Mouse (Mus musculus): ENCODE measurements around the gene Ppp1r2. TPM values are rescaled to one million over a fixed set of nuclear protein-coding genes. Genes with fewer than 3 reads are reported as not detected.

Gene Ppp1r2
- total RNA-seq, 2 experiments from 2014 or later: 92.8 to 107 TPM

DNA sequence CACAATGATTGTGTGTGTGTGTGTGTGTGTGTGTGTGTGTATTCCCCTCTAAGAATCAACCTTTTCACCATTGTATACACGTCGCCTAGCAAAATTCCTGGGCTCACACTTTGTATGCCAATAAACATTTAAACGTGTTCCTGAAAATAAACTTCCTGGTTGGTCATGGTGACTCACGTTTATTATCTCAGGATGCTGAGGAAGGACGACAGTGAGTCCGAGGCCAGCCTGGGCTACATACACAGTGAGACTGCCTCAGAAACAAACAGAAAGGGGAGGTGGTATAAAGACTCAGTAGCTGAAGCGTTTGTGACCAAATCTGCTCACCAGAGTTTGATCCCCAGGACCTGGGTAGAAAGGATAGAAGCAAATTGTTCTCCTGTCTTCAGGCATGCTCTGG, 27.6 kb downstream of the Ppp1r2 start:
- Histone ChIP-seq H3K4me3 (no peak overlapping the region), H3K27ac (no peak overlapping the region)
- intact Hi-C loops (cut with DNase I): no loop called here
- no peak for TF ChIP-seq CTCF (IDR thresholded peaks at IDR 0.05)
- DNase-seq (ENCODE audit: extremely low spot score in 1 of 2, low spot score in 2 of 2): no peak

DNA sequence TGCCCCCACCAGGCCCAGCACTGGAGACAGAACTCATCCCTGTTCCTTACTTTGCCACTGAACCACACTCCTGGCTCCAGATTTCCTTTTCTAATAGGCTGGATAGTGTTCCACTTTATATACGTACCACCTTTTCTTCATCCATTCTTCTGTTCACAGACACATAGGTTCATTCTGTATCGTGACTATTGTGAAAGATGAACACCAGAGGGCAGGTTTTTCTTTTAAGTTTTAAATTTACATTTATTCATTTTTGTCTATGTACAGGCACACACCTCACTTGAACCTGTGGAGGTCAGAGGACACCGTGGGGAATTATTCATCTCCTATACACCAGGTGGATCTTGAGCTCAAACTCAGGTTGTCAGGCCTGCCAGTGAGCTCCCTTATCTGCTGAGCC, 31.0 kb downstream of the Ppp1r2 start:
- Histone ChIP-seq H3K4me3 (no peak overlapping the region), H3K27ac (no peak overlapping the region)
- DNase-seq (ENCODE audit: extremely low spot score in 1 of 2, low spot score in 2 of 2): no peak
- TF ChIP-seq CTCF (IDR thresholded peaks at IDR 0.05): peak; percentile 39
- intact Hi-C loops (cut with DNase I): loop anchor here (5.0 kb wide), 1 partner anchor 103 kb away; no protein-coding TSS in a partner anchor

DNA sequence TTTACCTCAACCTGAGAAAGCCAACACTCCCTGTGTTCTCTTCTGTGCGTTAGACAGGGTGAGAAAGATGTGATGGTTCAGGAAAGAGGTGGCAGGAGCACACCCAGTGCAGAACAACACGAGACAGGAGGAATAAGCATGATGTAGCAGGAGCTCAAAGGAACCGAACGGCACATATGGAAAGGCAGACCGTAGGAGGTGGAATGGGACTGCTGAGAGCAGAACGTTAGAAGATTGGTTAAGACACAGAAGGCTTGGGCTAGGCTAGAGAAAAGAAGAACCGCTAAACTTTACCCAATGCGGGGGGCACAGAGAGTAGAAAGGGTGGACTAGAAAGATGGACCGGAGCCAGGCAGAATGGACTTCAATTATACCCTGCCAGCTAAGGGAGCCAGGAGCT, 33.6 kb downstream of the Ppp1r2 start:
- no peak overlapping the region for H3K4me3 ChIP-seq
- DNase-seq (ENCODE audit: extremely low spot score in 1 of 2, low spot score in 2 of 2): peak in 1 of 2 experiments; percentile 35
- intact Hi-C loops (cut with DNase I): loop anchor here (2.0 to 5.0 kb wide), 2 partner anchors 41 to 106 kb away; partner anchors contain the start of gene Acap2
- no peak for TF ChIP-seq CTCF (IDR thresholded peaks at IDR 0.05)
- peak overlapping the region; percentile 84 for H3K27ac ChIP-seq

DNA sequence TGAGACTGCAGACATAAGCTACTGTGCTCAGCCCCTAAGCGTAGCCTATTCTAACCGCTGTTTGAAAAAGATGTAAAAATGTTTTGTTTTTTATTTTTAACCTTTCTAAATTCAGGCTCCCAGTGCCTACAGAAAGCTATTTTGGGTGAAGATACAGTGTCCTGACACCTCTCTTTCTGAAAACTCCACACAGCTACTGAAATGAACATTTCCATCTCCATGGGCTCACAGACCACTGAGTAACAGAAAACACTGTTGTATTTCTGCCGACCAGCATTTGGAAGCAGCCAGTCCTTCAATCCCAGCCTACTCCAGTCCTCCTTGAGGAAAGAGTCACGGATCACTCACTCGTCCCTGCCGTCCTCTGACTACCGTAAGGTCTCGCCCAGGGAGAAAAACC, 34.5 kb downstream of the Ppp1r2 start:
- Histone ChIP-seq H3K4me3 (peak overlapping the region; percentile 24), H3K27ac (peak overlapping the region; percentile 84)
- intact Hi-C loops (cut with DNase I): loop anchor here (2.0 to 5.0 kb wide), 2 partner anchors 40 to 107 kb away; partner anchors contain the start of gene Acap2
- DNase-seq (ENCODE audit: extremely low spot score in 1 of 2, low spot score in 2 of 2): no peak
- no peak for TF ChIP-seq CTCF (IDR thresholded peaks at IDR 0.05)

DNA sequence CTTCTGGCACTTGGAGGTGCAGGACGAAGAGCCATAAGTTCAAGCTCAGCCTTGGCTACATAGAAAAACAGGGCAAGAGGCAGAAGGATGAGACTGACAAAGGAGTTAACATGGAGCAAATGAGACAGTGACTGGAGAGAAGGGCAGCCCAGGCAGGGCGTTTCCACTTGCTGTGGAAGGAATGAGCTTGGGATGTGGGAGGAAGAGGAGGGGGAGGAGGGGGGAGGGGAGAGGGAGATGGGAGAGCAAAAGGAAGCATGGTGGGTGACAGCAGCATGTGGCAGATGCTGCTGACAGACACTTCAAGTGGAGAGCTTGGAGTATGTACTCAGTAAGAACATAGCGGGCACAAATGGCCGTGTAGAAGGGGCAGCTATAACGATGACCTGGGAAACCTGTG, 36.8 kb downstream of the Ppp1r2 start:
- no peak for TF ChIP-seq CTCF (IDR thresholded peaks at IDR 0.05)
- intact Hi-C loops (cut with DNase I): no loop called here
- Histone ChIP-seq H3K27ac (no peak overlapping the region), H3K4me3 (no peak overlapping the region)
- no peak for DNase-seq (ENCODE audit: extremely low spot score in 1 of 2, low spot score in 2 of 2)

DNA sequence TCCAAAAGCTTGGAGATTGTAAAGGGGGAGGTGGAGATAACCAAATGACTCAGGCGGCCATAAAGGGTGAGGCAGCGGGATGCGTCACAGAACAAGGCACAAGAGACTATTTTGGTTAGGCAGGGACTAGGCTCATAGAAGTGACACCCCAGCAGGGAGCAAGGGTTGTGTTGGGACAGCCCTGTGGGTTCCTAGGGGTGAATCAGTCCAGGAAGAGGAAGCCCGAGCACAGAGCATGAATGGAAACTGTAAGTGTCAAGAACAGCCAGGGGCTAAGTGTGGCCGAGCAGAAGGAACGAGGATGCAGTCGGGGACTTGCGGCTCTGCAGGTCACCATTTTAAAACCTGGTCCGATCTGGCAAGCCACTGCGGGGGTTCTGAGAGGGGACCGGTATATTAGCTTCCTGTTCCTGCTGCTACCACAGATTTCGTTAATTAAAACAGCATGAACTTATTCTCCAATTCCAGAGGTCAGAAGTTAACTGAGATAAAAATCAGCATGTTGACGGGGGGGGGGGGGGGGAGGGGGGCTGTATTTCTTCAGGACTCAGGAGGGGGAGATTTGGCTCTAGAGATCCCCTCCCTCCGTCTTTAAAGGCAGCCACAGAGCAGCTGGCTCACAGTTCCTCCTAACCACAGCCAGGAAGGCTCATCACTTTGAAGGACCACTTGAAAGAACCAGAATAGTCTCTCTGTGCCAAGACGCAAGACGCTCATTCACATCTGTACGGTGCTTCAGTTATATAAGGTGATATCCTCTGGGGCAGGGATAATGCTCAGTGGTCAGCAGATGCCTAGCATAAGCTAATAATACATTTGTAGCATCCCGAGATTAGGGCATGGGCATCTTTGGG, 39.4 kb downstream of the Ppp1r2 start:
- TF ChIP-seq CTCF (IDR thresholded peaks at IDR 0.05): no peak

DNA sequence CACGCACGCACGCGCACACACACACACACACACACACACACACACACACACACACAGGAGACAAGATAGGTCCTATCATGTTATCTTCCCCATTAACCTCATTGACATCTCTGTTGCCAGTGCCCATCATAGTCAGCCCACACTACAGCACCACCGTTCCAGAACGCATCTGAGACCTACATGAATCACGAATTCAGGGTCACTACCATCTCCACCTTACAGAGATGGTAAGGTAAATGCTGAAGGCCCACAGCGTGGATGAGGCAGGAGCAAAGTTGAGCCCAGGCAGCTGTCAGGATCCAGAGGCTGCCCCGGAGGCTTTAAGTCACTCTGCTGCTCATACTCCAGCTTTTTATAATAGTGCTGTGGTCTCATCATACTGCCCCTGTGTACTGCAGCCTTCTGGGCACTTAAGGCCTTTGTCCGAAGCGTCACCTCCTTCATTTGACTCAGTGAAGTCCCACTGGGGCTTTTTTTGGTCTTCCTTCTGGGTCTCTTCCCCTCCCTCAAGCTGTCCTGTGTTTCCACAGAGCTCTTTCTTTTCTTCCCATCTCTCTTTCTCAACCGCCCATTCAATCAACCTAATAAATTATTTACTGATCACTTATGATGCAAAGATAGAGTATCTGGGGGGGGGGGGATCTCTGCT, 40.1 kb downstream of the Ppp1r2 start:
- DNase-seq (ENCODE audit: extremely low spot score in 1 of 2, low spot score in 2 of 2): peak in 1 of 2 experiments; percentile 6
- H3K27ac ChIP-seq: peak overlapping the region; percentile 58
- no peak for TF ChIP-seq CTCF (IDR thresholded peaks at IDR 0.05)
- intact Hi-C loops (cut with DNase I): no loop called here
- no peak overlapping the region for H3K4me3 ChIP-seq

More for the DNA sequence above, 39.4 kb downstream of the Ppp1r2 start:
- Histone ChIP-seq H3K27ac (no peak overlapping the region), H3K4me3 (no peak overlapping the region)
- intact Hi-C loops (cut with DNase I): no loop called here
- peak in 1 of 2 experiments; percentile 7 for DNase-seq (ENCODE audit: extremely low spot score in 1 of 2, low spot score in 2 of 2)

DNA sequence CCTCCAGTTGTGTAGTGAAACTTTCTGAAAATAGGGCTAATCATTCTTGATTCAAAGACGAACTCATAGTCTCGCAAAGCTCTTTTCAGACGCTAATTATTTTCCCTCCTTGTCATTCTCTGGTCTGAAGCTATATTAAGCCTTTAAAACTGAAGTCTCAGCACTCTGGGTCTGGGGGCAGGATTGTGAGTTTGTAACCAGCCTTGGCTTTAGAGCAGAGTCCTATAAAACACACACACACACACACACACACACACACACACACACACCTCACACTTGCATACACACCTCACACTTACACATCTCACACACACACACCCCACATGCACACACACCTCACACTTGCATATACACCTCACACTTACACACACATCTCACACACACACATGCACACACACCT, 40.7 kb downstream of the Ppp1r2 start:
- intact Hi-C loops (cut with DNase I): no loop called here
- peak overlapping the region; percentile 85 for H3K27ac ChIP-seq
- no peak for DNase-seq (ENCODE audit: extremely low spot score in 1 of 2, low spot score in 2 of 2)
- TF ChIP-seq CTCF (IDR thresholded peaks at IDR 0.05): no peak
- no peak overlapping the region for H3K4me3 ChIP-seq

DNA sequence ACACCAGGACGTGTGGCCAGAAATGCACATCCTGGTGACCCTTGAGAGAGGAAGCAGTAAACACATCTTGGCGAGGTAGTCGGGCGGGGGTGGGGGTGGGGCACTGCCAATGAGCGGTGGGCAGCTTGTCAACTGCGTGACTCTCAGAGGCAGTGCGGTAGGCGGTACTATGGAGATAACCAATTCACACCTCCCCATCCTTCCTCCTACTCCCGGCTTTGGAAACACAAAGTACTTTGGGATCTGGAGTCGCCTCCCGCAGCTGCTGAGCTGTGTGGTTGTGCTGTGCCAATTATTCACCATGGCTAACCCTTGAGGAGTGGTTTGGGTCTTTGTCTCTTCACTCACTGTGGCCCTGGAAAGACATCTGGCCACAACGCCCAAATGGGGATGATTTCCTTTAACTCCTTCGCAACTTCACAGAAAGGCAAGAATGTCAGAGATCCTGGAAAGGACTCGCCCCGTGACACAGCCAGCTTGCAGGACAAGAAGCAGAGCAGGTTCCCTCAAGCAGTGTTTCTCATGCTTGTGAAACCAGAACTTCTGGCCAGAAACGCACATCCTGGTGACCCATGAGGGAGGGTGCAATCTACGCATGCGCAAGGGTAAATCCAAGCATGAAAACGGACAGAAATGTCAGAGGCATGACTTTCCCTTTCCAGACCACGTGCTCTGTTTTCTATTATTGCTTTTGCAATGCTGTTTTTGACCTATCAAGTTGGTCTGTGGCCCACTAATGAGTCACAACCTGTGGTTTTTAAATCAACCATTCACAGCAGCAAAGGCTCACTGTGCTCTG, 41.3 kb downstream of the Ppp1r2 start:
- no peak for TF ChIP-seq CTCF (IDR thresholded peaks at IDR 0.05)
- peak overlapping the region; percentile 30 for H3K4me3 ChIP-seq
- DNase-seq (ENCODE audit: extremely low spot score in 1 of 2, low spot score in 2 of 2): peak; percentile 55 to 64
- peak overlapping the region; percentile 85 for H3K27ac ChIP-seq
- intact Hi-C loops (cut with DNase I): loop anchor here (2.0 kb wide), 1 partner anchor 33 kb away; the partner anchor contains the start of gene Acap2

DNA sequence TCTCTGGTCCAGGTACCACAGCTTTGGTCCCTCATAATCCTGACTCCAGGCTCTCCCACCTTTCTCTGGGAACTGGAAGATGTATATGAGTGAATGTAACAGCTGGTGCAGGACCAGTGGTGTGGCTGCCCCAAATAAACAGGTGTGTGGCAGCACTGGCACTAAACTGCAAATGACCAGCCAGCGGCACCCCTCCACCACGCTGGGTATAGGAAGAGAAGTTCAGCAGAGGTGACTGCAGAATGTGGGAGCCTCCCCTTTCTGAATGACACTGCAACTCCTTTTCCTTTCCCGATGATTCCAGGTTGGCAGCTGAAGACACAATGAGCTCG, 41.9 kb downstream of the Ppp1r2 start:
- no peak for DNase-seq (ENCODE audit: extremely low spot score in 1 of 2, low spot score in 2 of 2)
- peak overlapping the region; percentile 85 for H3K27ac ChIP-seq
- H3K4me3 ChIP-seq: peak overlapping the region; percentile 30; the same call in 1 of the 2 replicates
- TF ChIP-seq CTCF (IDR thresholded peaks at IDR 0.05): no peak
- intact Hi-C loops (cut with DNase I): loop anchor here (2.0 kb wide), 1 partner anchor 32 kb away; the partner anchor contains the start of gene Acap2

DNA sequence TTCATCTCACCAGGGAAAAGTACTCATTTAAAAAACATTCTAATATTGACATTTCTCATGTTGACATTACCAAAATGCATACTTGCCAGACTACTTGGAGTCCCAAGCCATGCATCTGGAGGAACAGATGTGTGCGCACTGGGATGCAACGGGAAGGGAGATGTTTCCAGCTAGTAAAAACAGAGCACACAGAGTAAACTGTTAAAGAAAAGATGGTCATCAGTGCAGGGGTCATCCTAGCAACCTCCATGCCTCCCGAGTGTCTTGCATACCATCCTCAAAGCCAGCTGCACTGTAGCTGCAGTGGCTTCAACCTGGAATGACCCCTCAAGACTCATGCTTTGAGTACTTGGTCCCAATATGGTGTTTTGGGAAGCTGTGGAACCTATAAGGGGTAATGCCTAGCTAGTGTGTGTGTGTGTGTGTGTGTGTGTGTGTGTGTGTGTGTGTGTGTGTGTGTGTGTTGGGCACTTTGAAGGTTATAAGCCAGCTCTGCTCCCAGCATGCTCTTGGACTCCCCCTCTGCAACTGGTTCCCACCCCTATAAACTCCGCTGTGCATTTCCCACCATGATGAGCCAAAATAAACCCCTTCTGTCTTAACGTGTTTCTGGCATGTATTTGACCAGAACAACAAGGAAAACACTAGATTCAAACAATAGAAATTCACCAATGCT, 42.4 kb downstream of the Ppp1r2 start:
- intact Hi-C loops (cut with DNase I): loop anchor here (2.0 kb wide), 1 partner anchor 32 kb away; the partner anchor contains the start of gene Acap2
- peak in 1 of 2 experiments; percentile 5 for DNase-seq (ENCODE audit: extremely low spot score in 1 of 2, low spot score in 2 of 2)
- H3K4me3 ChIP-seq: no peak overlapping the region
- H3K27ac ChIP-seq: peak overlapping the region; percentile 85
- TF ChIP-seq CTCF (IDR thresholded peaks at IDR 0.05): no peak
